Mouse (Mus musculus): ENCODE measurements around the gene D930020B18Rik. TPM values are rescaled to one million over a fixed set of nuclear protein-coding genes. Genes with fewer than 3 reads are reported as not detected.
A peak's percentile ranks its signal among the peaks of the same experiment; 100 is the strongest.

Gene D930020B18Rik
- total and polyA plus RNA-seq, 3 experiments: not detected

DNA sequence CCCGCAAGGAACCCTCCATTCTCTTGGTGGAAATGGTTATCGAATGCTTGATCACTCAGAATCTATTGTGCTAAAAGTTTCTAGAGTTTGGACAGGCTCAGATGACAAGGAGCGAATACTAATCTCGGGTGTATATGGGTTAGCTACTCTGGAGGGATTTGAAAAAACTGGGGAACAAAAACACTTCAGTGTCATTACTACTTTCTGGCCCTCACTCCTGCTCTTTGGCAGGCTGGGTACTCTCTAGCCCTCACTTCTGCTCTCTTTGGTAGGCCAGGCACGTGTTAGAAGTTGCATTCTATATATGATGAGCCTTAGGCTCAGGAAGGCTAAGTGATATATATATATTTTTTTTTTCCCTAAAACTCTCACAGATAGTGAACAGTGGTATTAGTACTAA, 1.8 kb upstream of the D930020B18Rik start:
- DNase-seq: no peak

DNA sequence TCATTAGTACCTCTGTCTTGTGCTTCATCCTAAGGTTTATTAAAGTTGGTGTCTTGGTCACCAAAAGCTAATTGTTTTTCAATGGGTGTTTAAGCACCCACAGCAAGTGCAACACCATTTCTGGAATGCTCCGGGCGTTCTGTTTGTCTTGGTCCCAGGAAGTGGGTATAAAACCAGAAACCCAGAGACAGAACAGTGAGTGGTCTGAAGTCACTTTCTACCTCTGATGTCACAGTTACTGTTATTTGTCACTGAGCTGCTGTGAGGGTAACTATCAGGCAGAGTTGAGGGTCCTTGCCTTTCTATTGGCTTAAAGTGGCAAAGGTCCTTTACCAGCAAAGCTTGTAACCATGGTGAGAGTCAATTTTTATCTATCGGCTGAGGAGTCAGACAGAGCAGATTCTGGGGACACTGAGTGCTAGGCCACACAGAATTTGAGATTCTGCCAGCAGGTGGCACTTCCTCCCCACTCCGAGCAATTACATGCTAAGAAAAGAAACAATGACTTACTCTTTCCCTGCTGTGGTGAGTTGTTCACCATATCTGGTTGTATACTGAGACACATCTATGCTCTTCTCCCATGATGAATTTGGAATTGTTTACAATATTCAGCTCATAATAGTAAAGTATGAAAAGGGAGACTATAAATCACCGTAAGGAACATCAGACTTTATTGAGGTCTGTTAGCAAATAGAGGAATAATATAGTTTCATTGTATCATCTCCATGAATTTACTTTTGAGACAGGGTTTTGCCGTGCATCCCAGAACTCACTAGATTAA, 1.0 kb upstream of the D930020B18Rik start:
- no peak for DNase-seq

DNA sequence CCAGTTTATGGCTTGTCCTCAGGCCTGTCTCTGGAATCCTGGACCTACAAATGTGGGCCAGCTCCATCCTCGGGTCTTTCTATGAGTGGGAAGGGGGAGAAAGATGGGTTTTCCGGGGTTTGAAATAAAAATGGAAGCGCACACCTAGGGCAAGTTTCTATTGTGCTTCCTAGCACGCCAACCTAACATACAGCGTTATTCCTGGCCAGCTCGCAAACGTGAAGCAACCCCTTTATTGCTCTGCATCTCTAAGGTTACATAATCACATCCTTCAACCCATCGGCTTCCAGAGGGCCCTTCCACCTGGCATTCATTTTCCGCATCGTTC, 480 bp upstream of the D930020B18Rik start:
- DNase-seq: no peak

DNA sequence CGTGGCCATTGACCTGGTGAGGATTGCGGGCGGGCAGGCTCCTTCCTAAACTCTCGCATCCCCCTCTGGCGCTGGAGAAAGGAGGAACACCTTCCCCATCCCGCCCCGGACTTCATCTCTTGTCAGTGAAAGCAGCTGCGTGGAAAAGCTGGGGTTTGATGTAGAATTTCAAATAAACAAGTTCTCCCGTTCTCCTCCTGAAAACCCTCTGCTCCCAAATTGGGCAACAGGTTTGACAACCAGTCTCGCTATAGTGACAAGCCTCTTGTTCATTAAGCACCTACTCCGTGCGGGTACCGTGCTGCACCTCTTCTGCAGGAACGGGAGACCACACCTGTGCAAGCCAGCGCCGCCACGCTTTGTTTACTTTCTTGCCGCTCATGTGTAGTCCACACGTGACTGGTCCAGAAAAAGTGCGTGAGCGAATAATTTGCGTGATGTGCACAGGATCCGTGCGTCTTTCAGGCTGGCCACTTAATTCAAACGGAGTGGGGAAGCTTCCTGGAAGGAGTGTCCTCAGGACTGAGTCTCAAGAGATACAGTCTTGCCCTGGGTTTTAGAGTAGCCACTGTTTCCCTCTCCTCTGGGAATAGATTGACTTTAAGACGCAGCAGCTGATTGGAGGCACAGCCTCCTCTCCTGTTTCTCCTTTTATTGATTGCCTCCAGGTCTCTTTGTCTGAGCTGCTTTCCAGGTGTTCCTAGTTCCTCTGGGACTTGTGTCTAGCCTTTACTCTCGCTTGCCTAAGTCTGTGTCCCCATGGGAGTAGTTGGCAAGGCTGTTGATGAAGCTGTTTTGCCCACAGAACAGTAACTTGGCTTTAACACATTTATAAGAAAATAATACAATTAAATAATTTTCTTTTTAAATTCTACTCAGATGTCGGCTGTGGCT, 913 bp downstream of the D930020B18Rik start:
- no peak for DNase-seq

DNA sequence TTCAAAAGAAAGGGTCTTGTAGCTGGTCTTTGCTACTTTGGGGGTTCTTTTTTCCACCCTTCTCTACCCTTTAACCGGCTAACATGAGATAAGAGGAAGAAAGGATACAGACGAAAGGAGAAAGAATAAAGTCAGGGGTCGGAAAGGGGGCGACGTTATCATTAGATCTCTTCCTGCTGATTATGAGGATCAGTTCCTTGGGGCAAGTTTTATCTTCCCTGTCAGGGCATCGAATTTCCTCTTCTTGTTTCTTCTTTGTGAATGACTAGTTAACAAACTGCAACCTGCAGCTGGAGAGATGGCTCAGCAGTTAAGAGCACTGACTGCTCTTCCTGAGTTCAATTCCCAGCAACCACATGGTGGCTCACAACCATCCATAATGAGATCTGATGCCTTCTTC, 4.9 kb downstream of the D930020B18Rik start:
- DNase-seq: no peak

DNA sequence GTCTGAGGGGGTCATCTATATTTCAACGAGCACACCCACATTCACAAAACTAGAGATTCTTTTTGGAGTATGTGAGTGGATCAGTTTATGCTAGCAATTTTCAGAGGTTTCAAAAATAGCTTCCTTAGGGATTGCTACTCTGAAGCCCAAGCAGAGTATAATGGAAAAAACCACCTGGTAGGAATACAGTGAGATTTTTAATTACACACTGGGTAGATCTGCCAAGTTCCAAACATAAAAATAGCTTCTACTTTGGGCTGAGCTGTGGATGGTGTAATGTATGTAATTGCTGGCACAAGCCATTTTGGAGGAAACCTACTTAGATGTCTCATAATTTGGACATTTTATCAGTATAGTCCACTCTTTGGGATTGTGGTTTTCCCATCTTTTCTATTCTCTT, 11.7 kb downstream of the D930020B18Rik start:
- no peak for DNase-seq

DNA sequence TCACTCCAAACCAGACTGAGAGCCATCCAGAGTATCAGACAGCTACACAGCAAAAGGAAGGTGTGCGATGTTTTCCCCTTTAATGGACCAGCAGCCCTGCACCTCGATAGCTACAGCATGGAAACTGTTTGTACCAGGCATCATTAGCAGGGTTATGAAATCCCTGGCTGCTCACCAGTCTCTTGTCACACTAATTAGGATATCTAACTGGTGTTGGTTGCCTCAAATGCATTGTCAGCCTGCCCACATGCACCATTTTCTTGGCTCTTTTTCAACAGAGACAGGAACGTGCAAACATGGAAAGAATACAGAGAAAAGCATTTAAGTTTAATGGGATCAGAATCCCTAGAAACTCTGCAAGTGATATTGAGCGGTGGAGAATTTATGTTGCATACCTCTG, 14.5 kb downstream of the D930020B18Rik start:
- DNase-seq: no peak

DNA sequence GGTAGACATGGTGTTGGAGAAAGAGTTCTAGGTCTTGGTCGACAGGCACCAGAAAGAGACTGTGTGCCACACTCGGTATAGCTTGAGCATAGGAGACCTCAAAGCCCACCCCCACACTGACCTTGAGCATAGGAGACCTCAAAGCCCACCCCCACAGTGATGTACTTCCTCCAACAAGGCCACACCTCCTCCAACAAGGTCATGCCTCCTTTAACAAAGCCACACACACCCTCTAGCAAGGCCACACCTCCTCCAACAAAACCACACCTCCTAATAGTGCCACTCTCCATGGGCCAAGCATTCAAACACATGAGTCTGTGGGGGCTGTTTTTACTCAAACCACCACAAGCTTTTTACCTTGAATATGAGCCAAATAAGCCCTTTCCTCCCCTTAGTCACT, 21.3 kb downstream of the D930020B18Rik start:
- DNase-seq: no peak

DNA sequence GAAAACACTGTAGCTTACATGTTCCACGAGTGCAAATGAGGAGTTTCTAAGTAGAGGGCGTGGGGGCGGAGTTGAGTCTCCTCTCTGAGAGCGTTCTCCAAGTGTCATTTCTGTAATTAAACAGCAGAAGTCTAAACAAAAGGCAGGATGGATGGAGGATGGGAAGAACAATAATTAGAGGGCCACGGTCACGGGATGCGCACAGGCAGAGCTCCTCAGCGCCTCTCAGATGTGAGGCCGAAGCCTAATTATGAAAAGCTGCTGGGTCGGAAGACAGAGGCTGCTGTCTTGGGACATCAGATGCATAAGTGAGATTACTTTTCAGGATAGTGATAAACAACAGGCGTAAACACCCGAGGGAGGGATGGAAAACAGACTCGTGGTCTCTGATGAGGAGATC, 22.2 kb downstream of the D930020B18Rik start:
- no peak for DNase-seq

DNA sequence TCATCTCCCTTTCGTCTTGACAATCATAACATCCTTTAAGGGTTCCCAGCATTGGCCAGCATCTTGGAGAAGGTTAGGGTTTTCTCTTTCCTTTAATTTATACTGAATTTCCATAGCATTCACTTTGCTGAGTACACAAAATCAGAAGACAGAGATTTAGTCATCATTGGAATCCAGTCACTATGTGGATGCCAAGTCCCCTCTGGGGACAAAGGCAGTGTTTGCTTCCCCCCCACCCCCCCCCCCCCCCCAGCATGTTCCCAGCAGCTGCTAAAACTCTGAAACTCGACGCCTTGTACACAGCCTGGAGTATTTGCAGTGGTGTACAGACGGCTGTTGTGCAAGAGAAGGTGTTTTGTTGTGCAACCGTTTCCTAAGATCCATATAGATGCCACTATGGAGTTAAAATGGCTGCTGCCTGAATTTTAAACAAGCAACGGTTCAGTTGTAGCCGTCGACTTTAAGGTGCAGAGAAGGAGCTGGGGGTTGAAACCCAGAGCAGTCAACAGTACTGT, 24.3 kb downstream of the D930020B18Rik start:
- no peak for DNase-seq

DNA sequence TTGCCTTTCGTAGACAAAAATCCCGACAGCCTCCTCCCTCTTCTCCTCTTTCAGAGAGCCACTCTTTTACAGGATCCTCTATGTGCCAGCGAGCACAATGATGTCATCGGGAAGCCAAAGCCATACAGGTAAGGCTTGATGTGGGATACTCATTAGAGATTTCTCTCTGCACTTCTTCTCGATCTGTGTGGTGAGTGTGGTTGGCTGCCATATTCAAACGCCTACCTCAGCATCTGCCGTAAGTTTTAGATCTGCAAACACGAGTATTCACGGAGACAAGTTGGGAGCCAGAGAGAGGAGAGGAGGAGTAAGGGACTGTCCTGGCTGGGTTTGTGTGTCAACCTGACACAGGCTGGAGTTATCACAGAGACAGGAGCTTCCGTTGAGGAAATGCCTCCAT, 27.7 kb downstream of the D930020B18Rik start:
- DNase-seq: no peak

DNA sequence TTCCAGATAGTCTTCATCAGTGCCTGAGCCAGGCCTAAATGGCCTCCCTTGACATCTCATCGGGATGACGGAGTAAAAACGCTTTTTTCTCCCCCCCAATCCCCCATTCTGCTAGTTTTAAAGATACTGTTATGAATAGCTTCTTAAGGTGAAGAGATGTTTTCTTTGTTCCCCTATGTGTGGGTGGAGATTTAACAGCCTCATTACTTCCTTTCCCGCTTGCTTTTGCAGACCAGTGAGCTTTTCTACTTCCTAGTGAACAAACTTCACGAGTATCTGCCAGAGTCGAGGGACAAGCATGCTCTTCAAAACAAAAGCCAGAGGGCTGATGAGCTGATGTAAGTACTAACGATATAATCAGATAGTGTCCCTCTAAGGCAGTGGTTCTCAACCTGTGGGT, 35.6 kb downstream of the D930020B18Rik start:
- DNase-seq: no peak

DNA sequence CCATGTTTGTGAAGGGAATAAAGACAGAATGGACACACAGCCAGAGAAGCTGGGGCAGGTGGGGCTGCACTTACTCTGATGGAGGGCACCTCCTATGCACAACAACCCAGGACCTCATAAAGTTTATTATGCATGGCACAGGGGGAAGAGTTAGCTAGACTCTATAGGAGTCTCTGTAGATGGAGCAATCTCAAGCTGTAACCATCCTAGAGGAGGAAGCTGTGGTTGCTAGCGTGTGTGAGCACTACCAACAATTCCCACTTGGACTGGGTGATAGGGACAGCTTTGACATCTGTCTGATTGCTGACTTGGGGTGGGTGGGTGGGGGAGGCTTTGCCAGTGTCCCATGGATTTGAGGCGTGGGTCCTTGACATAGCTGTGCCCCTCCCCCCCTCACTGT, 39.5 kb downstream of the D930020B18Rik start:
- DNase-seq: no peak

DNA sequence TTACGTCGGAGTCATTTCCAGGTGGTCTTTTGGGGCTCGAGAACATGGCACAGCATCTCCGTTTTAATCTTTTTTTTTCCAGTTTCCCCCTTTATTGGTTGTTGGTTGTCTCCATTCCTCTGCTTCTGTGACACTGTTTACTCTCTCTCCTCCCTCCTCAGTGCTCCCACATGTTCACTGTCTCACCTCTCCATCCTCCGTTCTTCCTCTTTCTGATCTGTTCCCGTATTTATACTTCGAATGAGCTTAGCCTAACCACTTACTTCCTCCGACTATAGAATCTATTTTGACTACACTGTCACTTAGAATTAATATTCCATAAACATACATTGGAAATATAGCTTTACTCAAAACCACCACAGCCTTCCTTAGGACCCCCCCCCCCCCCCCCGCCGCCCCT, 41.2 kb downstream of the D930020B18Rik start:
- DNase-seq: no peak

DNA sequence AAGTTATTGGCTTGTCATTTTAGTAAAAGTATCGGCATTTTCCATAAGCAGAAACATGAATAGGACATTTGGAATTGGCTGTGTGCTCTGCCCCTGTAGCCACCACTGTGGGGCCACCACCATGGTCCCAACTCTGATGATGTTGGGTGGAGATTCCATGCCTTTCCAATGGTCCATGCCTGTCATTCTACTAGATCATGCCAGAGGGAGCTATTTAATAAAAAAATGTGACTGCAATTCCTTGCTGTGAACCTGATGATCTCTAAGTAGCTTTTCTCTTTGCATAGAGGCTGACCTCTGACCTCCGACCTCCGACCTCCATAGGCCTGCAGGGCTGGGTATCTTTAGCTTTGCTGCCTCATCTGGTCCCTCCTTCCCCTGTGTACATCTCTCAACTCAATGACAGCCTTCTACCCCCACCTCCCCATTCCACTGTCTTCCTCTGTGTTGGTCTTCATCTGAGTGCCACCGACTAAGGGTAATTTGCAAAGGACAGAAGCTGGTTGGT, 44.8 kb downstream of the D930020B18Rik start:
- DNase-seq: no peak

DNA sequence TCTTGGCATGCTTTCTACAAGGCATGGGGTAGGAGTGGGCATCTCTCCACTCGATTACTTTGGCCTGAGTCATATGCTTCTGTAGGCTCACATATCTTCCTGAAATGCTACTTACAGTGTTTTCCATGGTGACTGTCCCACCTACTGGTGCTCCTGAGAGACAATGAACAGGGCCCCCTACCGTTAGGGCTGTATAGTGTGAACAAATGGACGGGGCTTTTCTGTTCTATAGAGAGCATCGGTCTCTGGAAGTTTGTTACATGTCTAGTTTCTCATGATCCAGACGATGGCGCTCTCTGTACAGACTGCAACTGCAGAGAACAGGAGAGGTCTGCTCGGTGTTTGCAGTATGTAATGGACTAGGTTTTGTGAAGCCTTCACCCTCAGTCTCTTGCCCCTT, 46.1 kb downstream of the D930020B18Rik start:
- DNase-seq: no peak

DNA sequence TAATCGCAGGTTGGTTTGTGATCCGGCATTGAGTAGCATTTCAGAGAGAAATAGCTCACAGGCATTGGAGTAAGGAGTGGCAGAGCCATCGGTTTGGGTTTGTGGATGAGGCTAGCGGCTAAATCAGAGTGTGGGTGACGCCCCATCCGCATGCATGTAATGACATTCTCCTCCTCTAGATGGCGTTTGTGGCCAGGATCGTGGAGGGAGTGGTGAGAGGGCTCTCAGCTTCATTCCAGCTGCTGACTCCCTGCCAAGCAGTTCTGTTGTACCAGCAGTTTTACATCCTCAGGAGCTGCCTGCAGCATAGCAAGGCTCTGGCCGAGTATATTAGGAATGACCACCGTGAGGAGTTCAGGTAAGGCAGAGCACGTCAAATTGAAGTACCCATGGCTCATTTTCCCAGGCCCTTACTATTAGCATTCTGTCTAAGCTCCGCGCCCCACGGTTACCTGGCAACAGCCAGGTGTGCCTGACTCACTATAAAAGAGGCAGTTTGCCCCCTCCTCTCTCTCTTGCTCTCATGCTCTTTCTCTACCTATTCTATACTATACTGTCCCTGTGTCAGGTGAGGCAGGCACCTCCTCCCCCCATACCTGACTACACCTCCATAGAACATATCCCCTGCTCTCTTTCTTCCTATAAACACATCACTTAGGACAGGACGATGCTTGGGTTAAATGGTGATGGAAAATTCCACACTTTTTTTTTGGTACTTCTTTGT, 48.4 kb downstream of the D930020B18Rik start:
- peak; percentile 63 for DNase-seq

DNA sequence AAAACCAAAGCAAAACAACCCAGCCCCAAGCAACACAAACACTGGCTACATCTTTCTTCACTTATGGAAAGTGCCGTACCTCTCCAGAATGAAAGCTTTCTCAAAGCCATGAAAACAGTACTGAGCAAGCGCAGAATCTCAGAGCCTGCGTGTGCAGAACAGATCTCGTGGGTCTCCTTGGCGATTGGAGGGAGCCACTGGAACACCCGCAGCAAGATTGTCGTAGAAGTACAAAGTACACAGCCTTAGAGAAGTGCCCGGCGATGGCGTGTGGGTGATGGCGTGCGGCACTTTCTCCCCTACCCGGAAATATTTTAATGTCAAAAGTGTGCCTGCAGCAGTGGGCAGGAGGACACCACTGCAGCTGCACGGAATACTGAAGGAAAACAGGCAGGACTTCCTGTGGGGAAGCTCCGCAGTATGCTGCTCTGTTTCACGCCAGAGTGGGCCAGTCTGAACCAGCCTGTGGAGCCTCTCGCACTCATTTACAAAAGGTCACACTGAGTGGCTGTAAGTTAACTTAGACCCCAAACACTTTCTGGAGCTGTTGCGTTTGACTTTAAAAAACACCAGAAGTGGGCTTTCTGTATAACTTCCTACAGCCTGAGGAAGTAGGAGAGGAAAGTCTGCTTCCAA, 51.7 kb downstream of the D930020B18Rik start:
- no peak for DNase-seq

DNA sequence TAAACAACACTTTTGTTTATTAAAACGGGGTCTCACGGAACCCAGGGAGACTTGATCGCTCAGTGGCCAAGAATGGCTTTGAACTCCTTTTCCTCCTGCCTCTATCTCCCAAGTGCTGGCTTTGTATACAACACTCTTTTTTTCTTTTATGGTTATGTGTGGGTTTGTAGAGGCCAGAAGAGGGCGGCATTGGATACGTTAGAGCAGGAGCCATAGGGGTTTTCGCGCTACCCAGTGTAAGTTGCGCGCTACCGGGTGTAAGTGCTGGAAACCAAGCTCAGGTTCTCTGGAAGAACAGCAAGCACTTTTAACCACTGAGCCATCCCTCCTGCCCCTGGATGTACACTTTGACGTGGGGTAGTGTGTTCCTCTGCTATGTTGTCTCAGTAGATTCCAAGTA, 53.2 kb downstream of the D930020B18Rik start:
- no peak for DNase-seq

DNA sequence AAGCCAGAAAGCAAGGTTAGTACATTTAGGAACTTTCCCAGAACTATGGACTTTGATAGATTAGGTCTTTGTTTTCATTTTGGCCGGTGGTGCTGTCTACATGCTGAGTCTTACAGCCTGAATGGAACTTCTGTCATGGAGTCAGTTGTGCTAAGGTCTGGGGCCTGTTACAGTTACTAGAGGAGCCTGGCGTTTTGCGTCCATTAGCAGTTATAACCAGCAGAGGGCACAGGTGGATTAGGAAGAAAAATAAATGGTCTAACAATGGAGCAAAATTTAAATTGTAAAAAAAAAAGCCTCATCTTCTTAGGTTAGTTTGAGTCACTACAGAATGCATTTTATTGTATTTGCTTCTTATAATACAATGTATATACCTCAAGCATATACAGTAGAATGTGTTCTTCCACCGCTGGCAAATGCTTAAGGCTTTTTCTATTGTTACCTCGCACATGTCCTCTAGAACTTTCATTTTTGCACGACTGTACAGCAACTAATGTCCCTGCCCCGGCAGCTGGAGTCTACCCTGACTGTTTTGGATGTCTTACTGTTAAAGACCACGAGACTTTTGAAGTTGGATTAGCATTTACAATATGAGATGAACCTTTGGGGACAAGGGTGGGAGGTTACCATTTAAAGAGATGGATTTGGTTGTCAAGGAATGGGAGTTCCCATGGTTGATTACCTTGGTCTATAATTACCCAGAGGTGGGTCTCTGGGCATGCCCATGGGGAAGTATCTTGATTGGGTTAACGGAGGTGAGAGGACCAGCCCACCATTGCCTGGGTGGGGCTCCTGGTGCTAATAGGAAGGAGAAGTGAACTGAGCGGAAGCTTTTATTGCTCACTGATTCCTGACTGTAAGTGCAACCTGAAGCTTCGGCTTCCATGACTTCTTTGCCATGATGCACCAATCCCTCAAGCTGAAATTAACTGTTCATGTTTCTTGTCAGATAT, 60.2 kb downstream of the D930020B18Rik start:
- DNase-seq: peak; percentile 45

DNA sequence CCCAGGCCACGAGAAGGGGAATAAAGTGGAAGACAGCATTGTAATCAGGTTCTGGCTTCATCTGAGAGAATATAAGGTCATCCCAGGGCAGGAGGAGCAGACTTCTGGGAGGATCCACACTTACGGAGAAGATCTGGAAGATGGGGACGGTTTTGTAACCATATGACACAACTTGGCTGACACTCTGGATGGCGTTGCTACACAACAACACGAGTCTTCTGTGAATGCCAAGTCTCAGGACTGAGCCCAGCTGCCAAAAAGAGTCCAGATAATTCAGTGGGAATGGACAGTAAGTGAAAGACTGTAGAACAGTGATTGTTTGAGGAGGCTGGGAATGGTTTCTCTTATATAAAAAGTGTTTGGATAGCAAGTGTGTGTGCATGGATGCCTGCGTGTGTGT, 62.2 kb downstream of the D930020B18Rik start:
- peak; percentile 60 for DNase-seq

Measured in adrenal gland, adult 2 months (tissue).